Mouse (Mus musculus) kidney, postnatal 25 days (tissue): ENCODE data around the gene Mdn1.

Experiments
- DNase-seq, 2 experiments: peaks; one replicate each; pipeline ENCODE4 v3.0.0; 2021; ENCODE audit warnings: mixed read lengths in 2 of 2

Mdn1 gene

DNA sequence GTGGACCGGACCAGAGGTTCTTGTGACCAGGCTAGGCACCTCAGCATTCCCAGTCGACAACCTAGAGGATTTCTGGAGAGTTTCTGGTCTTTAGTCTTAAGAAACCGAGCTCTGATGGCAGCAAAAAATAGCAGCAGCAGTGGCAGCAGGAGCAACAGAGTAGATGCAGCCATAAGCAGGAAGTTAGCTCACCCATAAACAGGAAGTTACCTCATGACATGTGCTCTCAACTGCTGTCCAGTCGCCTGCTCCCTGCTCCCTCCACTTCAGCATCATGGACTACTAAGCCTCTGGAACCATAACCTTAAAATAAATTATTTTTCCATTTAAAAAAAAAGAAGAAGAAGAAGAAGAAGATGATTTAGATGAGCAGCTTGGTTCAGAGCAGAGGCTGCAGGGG, 132.1 kb downstream of the Mdn1 start:
- no peak for DNase-seq

DNA sequence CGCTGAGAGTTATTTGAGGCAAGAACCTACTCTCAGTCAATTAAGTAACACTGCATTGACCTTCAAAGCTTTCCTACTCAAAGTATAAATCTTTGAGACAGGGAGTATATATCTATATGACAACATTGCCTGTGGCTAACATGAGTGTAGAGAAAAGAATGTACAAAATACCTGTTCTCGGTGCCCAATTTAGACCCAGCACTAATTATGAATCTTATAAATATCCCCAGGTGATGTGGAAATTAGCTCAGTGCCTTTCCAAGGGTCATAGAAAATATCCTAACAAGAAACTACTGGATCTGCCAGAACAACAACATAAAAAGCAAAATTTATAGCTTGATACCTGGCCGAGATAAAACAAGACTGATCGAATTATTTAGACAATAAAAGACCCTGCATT, 142.1 kb downstream of the Mdn1 start:
- DNase-seq = no peak

DNA sequence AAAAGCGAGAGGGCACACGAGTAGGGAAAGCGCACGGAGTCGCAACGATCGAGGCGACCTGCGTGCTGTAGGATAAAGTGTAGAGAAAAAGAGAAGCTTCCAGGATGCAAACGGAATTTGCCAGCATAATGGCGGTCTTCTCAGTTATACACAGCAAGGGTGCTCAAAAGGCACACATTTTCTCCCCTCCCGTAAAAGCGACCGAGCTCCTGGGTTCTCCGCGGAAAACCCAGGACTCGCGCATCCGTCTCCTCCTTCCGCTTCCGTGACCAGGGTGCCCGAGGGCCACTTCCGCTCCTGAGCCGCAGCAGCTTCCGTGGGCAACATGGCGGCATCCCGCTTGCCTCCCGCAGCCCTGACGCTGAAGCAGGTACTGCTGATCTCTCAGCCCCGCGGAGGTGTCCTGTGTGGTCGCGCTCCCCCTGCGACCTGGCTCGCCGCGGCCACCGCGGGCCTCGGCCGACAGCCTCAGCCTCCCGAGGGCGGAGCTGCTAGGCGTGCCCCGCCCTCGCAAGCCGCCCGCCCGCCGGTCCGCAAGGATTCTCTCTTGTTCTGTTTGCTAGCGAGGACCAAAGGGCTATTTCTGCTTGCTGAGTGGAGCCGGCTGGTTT, 143.2 kb downstream of the Mdn1 start, which contains the start of gene Lyrm2:
Lyrm2 (plus strand) TSS at position 288 of the 611 bp plus-strand sequence.
- peak; percentile 78 to 90 for DNase-seq

DNA sequence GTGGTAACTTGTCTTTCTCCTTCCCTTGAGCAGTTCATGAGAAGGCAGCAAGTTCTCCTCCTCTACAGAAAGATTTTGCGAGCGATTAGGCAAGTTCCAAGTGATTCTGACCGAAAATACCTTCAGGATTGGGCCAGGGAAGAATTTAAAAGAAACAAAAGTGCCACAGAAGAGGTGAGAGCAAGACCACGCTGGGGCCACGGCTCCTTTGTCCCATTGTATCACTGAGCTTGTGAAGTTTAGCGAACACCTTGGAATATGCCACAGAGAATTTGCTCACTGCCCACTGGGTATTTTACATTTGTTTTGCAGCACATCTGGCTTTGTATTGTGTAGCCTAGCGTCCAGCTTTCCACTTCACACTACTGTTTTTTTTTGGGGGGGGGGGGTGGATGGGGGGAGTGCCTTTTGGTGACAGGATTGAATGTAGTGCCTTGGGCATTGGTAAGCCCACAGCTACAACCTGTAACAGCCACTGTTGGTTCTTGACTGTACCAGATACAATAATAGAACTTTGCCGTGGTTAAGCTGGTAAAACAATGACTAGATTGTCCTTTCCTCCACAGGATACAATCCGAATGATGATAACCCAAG, 143.8 kb downstream of the Mdn1 start:
- DNase-seq = no peak

DNA sequence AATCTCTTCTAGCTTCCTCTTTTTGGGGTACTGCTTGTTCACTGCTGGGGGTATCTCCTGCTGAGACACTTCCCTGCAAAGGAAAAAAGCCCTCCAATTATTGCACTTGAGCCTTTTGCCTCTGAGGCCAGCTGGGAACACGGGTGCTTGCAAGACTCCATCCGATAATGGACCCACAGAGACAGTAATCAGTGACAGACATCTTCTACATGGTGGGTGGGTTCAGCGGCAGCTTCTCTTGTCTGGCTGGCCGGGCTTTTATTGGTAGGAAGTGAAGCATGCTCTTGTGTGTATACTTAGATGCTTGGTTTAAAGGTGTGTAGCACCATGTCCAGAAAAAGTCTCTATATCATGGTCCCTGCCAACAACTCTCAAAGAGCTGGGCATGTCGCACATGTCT, 160.6 kb downstream of the Mdn1 start:
- peak in 1 of 2 experiments; percentile 14 for DNase-seq

DNA sequence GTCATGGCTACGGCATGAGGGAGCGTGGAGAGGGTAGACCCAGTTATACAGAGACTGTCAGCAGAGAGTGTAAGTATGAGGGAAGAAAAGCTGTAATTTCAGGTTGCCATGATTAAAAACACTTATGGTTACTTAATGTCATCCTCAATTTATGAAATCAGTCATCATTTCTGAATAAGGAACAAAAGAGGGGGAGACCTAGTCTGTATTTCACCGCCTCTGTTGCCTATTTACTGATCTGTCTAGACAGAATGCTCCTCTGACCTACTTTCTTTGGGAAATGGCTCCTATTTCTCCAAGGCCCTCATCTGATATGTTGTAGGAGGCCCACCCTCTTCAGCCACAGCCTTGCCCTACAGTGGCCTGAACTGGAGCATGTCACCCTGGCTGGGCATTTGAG, 163.8 kb downstream of the Mdn1 start:
- no peak for DNase-seq

DNA sequence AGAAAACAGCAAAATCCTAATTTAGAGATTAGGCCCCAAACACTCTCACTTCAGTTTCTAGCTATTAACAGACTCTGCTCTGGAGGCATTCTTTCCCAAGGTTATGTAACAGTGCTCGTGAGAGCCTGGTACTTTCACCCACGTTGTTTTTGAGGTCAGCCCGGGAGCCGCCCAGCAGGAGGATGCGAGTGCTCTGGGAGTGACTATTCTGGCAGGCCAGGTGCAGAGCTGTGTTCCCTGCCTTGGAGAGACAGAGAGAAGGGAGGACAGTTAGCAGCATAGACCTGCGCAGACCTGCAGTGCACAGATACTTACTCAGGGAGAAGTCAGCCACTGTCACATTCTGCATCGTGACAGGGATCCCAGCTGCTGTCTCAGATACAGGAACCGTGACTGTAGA, 167.3 kb downstream of the Mdn1 start:
- peak in 1 of 2 experiments; percentile 74 for DNase-seq
